Mouse (Mus musculus) urinary bladder, postnatal 0 days (tissue): ENCODE measurements around the gene Nr0b1. TPM values are rescaled to one million over a fixed set of nuclear protein-coding genes. Genes with fewer than 3 reads are reported as not detected.

Source experiments
- polyA plus RNA-seq: library from polyadenylated mRNA; unstranded; fragments of >200 nt; fragmentation: Nextera tagmentation; extraction: Ambion mirVana; gene quantifications from 2 replicates; pipeline ENCODE4 v1.2.1, GENCODE M21; 2015

Nr0b1 gene
- polyA plus RNA-seq: not detected in 2 replicates

DNA sequence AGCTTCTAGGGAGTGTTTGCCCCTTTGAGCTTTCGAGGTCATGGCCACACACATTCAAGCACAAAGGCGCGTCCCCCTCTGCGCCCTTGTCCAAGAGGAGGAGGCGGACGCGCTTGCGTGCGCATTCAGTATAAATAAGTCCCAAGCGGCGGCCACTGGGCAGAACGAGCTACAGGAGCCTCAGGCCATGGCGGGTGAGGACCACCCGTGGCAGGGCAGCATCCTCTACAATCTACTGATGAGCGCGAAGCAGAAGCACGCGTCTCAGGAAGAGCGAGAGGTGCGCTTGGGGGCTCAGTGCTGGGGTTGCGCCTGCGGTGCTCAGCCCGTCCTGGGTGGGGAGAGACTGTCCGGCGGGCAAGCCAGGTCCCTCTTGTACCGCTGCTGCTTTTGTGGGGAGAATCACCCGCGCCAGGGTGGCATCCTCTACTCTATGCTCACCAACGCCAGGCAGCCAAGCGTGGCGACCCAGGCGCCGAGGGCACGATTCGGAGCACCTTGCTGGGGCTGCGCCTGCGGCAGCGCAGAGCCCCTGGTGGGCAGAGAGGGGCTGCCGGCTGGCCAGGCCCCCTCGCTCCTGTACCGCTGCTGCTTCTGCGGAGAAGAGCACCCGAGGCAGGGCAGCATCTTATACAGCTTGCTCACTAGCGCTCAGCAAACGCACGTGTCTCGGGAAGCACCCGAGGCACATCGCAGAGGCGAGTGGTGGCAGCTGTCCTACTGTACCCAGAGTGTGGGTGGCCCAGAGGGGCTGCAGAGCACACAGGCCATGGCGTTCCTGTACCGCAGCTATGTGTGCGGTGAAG is at the start of gene Nr0b1:
Nr0b1 (plus strand) TSS at position 151 of the 806 bp plus-strand sequence.

Other genes with a start within 250 kb of the Nr0b1 start
- not detected in 2 replicates for gene Samt3, start 147.6 kb upstream of the Nr0b1 start, polyA plus RNA-seq
- gene Mageb4, start 113.3 kb downstream of the Nr0b1 start, polyA plus RNA-seq: not detected in 2 replicates